Mouse (Mus musculus) left cerebral cortex, postnatal 36 days (tissue): ENCODE measurements around the gene Nnmt. TPM values are rescaled to one million over a fixed set of nuclear protein-coding genes. Genes with fewer than 3 reads are reported as not detected.

Source experiments
- DNase-seq, 2 experiments: peaks; one replicate each; pipeline ENCODE4 v3.0.0; 2021 to 2022; ENCODE audit warnings: low spot score in 2 of 2, mixed read lengths in 1 of 2
- intact Hi-C: fragments of 180-260 bp; cut with DNase I; formaldehyde crosslinking; loops from one replicate; pipeline ENCODE4 v1.15.1; 2025
- total RNA-seq, 2 experiments: library from RNA; stranded (reverse); gene quantifications; 2 replicates each; pipeline ENCODE4 v1.2.3; 2021

Gene Nnmt
- total RNA-seq, 2 experiments from 2014 or later = 0.62 to 0.91 TPM

DNA sequence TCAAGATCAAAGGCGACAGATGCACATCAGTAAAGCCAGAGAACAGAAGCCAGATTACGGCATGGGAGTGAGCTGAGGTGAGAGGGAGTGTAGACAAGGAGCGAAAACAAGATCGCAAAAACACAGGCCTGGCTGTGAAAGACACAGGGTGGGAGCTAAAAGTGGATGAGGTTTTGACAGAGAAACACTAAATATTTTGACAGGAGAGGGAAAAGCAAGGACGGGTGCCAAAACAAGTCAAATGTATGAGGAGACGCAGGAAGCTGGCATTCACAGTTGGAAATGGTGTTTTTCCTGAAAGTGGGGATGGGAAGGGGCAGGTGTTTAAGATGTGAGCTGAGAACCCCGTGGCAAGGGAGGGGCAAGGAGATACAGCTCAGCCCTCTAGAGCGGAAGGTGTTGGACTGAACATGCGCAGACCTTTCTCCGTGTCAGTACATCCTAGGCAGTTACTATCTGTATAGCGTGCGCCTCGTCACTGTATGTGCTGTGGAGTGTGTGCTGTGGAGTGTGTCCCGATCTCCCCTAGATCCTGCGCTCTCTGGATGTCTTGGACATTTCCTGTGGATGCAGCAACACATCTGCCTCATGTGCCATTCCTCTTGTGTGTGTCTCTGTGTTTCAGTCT, 33.3 kb upstream of the Nnmt start:
- intact Hi-C loops = no loop called here
- peak in 1 of 2 experiments; percentile 11 for DNase-seq

- intact Hi-C loops = no loop called here
- peak in 1 of 2 experiments; percentile 1 for DNase-seq
Measured at GRCm38 (mm10) chr9:48637161-48637560, 32.2 kb upstream of the Nnmt start.

GRCm38 (mm10) chr9:48635576-48636350, 30.8 kb upstream of the Nnmt start:
- DNase-seq = peak in 1 of 2 experiments; percentile 1
- intact Hi-C loops = no loop called here

- intact Hi-C loops = no loop called here
- DNase-seq = no peak
Measured at GRCm38 (mm10) chr9:48633147-48633546, 28.2 kb upstream of the Nnmt start.

GRCm38 (mm10) chr9:48619268-48619667, 14.3 kb upstream of the Nnmt start:
- intact Hi-C loops = loop anchor here (10.0 kb wide), 1 partner anchor 354 kb away; no protein-coding TSS in a partner anchor

DNA sequence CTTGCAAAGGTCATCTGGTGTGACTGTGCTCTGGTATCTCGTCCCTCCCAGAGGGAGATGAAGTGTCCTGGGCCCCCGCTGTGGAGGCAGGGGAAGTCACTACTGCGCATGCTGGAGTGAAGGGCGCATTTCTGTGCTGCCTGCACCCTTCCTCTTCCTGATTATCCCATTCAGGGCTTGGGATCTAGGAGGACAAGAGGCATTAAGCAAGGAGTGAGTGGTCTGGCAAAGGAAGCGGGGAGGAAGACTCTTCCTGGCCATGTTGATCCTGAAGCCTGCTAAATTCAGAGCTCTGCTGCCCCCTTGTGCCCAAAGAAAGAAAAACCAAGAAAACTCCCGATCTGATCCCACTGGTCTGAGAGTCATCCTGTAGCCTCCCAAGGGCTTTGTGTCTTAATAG, 13.6 kb upstream of the Nnmt start:
- peak; percentile 35 to 42 for DNase-seq
- intact Hi-C loops = loop anchor here (10.0 kb wide), 1 partner anchor 354 kb away; no protein-coding TSS in a partner anchor

More at GRCm38 (mm10) chr9:48619268-48619667, 14.3 kb upstream of the Nnmt start:
- DNase-seq = no peak

DNA sequence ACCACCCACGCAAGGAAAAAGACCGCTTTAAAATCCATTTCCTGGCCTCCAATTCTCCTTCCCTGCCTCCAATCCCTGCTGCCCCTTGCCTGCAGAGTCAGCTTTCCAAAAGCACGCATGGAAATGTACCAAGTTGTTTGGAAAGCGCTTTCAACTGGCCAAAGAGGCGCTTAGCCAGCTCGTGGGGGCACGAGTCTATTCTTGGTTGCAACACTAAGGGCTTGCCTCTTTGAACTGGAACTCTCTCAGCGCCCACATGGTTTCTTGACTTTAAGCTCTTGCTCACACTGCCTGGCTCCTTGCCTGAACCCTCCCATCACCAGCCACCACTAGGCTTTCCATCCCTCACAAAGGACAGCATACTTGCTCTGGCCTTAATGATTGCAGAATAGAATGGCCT, 13.2 kb upstream of the Nnmt start:
- DNase-seq = no peak
- intact Hi-C loops = loop anchor here (10.0 kb wide), 1 partner anchor 353 kb away; no protein-coding TSS in a partner anchor

- DNase-seq = no peak
- intact Hi-C loops = loop anchor here (10.0 kb wide), 1 partner anchor 353 kb away; no protein-coding TSS in a partner anchor
Measured at GRCm38 (mm10) chr9:48617511-48618010, 12.6 kb upstream of the Nnmt start.

DNA sequence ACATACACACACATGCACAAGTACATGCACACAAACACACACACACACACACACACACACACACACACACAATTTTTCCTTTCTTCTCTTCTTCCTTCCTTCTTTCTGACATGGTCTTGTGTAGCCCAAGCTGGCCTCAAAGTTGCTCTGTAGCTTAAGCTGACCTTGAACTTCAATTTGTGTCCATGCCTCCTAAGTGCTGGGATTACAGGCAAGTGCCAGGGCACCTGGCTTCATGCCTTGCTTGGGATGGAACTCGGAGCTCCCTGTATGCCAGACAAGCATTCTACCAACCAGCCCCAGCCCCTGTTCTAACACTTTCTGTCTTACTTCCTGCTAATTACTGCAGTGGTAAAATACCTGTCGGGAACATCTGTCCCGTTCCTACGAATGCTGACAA, 8.3 kb upstream of the Nnmt start:
- intact Hi-C loops = loop anchor here (10.0 kb wide), 1 partner anchor 348 kb away; no protein-coding TSS in a partner anchor
- no peak for DNase-seq

- DNase-seq = no peak
- intact Hi-C loops = loop anchor here (10.0 kb wide), 1 partner anchor 348 kb away; no protein-coding TSS in a partner anchor
Measured at GRCm38 (mm10) chr9:48612542-48612941, 7.6 kb upstream of the Nnmt start.

DNA sequence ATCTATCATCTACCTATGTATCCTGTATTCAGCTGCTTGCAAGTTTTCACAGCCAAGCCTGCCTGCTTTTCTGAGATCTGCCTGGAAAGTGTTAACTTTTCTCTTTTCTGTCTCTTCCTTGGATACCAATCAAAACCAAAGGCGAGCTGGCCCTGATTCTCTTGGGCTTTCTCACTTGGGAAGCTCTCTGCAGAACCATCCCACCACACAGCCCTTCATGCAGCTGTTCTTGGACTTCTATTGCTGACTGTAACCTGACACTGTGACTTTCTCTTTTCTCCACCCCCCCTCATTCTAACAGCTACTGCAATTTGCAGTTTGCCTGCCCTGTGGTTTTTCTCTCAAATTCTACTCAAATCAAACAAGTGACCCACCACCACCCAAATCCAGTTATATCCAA, 6.1 kb upstream of the Nnmt start:
- intact Hi-C loops = loop anchor here (10.0 kb wide), 1 partner anchor 346 kb away; no protein-coding TSS in a partner anchor
- DNase-seq = no peak

GRCm38 (mm10) chr9:48609734-48610133, 4.8 kb upstream of the Nnmt start:
- DNase-seq = no peak
- intact Hi-C loops = loop anchor here (10.0 kb wide), 1 partner anchor 345 kb away; no protein-coding TSS in a partner anchor

- DNase-seq = no peak
- intact Hi-C loops = no loop called here
Measured at GRCm38 (mm10) chr9:48607417-48607816, 2.5 kb upstream of the Nnmt start.

DNA sequence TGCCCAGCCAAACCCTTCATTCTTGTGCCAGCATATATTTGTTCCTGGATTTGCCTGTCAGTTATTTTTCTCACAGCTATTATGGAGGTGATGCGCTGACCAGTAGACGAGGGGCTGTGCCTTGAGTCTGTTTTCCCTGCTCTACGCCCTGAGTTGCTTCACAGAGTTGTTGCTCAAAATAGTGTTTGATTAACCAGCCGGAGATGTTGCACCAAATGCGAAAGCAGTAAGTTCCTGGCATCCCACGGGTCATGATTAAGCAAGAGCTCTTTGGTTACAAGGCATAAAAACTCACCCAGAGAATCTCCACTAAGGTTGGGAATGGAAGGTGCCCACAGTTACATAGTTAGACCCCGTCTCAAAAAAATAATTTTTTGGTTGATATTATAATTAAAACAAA, 1.2 kb upstream of the Nnmt start:
- DNase-seq = no peak
- intact Hi-C loops = no loop called here

GRCm38 (mm10) chr9:48605697-48606096, 744 bp upstream of the Nnmt start:
- no peak for DNase-seq
- intact Hi-C loops = no loop called here

- no peak for DNase-seq
- intact Hi-C loops = no loop called here
Measured at GRCm38 (mm10) chr9:48604226-48604625, 727 bp downstream of the Nnmt start.

DNA sequence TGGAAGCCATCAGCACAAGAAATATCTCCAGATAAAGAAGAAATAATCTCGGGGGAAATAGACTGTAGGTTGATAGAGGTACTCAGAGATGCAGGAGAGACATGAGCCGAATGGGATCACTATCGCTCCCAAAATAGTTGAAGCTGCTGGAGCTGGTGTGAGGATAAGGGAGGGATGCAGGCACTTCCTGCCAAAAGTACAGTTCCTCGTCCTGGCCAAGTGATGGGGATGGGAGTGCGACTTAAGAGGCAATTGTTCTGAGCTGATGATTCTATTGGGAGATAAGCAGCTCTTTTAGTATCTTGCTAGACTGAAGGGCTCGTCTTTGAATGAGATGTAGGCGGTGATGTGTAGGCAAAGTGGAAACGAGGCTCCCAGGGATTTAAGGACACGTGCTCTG, 4.1 kb downstream of the Nnmt start:
- DNase-seq = no peak
- intact Hi-C loops = no loop called here

GRCm38 (mm10) chr9:48600066-48600465, 4.9 kb downstream of the Nnmt start:
- DNase-seq = no peak
- intact Hi-C loops = no loop called here

DNA sequence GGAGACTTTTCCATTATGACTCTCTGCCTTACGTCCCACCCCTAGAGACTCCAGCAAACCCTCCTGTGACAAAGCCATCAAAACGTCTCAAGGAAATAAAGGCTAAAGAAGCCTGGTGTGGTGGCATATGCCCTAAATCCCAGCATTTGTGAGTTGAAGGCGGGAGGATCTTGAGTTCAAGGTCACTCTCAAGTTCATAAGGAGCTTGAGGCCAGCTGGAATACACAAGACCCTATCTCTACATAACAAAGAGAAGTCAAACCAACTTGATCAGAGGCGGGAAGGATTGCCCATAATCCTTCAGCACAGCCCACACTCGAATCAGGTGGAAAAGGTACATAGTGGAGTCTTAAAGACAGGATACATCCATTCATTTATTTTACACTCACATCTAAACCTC, 7.5 kb downstream of the Nnmt start:
- DNase-seq = no peak
- intact Hi-C loops = no loop called here

- intact Hi-C loops = no loop called here
- no peak for DNase-seq
Measured at GRCm38 (mm10) chr9:48596924-48597323, 8.0 kb downstream of the Nnmt start.
